Mouse (Mus musculus) left cerebral cortex, postnatal 10 days (tissue): ENCODE results near the gene Lgr4. TPM values are rescaled to one million over a fixed set of nuclear protein-coding genes. Genes with fewer than 3 reads are reported as not detected.
A peak's percentile ranks its signal among the peaks of the same experiment; 100 is the strongest.
"Not testable (repeated sequence)": the region's sequence is repeated elsewhere in the genome, so short reads cannot be mapped to it uniquely, and the experiment has no call there.

ENCODE experiments used
- DNase-seq, 2 experiments: peaks; one replicate each; pipeline ENCODE4 v3.0.0; 2021 to 2022; ENCODE audit warnings: low spot score in 2 of 2, mixed read lengths in 1 of 2; ENCODE audit errors: extremely low spot score in 1 of 2
- intact Hi-C: fragments of 180-260 bp; cut with DNase I; formaldehyde crosslinking; loops from one replicate; pipeline ENCODE4 v1.15.1; 2025
- total RNA-seq, 2 experiments: library from RNA; stranded (reverse); gene quantifications; 2 replicates each; pipeline ENCODE4 v1.2.3; 2021

Lgr4 gene
- 10 to 100 TPM; 19.6 to 21.2 TPM for total RNA-seq

DNA sequence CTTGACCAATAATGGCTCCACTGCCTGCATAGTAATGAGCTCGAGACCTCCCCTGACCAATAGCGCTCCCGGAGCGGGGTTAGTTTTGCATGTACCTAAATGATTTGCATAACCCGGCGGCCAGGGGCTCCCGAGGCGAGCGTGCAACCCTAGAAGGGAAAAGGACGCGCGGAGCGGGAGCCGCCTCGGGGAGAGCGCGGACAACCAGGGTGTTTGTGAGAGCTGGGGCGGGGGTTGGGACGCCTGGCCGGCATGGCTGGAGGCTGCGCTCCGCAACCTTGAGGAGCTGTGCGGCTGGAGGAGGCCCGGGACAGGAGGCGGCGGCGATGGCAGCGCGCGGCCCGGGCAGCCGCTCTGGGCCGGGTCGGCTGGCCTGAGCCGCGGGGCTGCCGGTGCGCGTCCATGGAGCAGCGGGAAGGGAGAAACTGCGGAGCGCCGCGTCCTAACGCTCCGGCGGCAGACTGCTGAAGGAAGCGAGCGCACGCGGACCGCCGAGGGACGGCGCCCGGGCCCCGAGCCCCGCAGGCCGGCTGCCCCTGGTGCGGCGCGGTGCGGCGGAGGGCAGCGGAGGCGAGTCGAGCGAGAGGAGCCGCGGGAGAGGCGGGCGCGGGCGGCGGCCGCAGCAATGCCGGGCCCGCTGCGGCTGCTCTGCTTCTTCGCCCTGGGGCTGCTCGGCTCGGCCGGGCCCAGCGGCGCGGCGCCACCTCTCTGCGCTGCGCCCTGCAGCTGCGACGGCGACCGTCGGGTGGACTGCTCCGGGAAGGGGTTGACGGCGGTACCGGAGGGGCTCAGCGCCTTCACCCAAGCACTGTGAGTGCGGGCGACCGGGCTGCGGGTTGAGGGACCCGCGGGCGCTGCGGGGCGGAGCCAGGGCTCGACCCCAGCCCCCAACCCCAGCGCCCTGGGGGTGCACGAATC, at the start of gene Lgr4:
Gene Lgr4, plus strand, starts transcription at position 152 of the 918 bp plus-strand sequence.
- peak; percentile 94 for DNase-seq
- intact Hi-C loops, result loop anchor here (10.0 kb wide), 1 partner anchor 97 kb away; the partner anchor contains the start of gene Ccdc34

DNA sequence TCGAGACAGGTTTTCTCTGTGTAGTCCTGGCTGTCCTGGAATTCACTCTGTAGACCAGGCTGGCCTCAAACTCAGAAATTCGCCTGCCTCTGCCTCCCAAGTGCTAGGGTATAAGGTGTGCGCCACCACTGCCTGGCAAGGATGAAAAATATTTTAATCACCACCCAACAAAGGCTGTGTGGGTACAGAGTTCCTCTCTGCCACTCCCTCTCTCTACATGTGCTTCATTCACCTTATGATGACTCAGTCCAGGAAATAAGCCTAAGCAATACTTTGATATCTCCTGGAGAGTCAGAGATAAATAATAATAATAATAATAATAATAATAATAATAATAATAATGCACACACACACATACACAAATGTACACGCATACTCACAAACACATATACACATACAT, 38.0 kb upstream of the Lgr4 start:
- not testable (repeated sequence) for DNase-seq

DNA sequence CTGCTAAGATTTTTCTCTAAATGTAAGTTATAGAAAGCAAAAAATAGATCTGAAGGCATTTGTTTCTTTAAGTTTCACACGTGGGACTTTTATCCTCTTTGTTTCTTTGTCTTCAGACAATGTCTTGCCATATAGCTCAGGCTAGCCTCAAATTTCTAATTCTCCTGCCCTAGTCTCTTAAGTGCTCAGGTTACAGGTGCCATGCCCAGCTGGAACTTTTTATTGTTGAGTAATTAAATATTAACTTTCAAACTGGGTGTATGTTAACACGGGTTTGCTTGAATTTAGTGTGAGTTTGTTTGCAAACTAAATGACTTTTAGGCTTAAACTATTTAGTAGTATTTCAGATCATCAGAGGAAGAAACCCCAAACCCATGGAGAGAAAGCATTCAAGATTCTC, 36.3 kb upstream of the Lgr4 start:
- no peak for DNase-seq
- intact Hi-C loops, result no loop called here

More for the DNA sequence above, 38.0 kb upstream of the Lgr4 start:
- intact Hi-C loops, result not testable (repeated sequence)

DNA sequence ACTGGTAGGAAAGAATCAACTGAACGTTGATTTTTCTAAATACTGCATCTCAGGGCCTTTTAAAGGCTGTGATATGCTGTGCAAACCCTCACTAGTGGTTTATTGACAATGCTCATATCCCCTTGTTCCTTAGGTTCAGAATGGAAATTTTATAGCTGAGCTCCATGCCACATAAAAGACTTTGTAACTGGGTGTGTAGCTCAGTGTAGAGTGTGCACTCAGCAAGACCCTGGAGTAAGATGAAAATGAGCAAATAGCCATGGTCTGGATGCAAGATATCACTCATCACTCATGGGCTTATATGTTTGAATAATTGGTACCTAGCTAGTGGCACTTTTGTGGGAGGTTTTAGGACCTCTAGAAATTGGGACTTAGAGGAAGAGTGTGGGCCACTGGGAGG, 35.8 kb upstream of the Lgr4 start:
- no peak for DNase-seq
- intact Hi-C loops, result no loop called here

DNA sequence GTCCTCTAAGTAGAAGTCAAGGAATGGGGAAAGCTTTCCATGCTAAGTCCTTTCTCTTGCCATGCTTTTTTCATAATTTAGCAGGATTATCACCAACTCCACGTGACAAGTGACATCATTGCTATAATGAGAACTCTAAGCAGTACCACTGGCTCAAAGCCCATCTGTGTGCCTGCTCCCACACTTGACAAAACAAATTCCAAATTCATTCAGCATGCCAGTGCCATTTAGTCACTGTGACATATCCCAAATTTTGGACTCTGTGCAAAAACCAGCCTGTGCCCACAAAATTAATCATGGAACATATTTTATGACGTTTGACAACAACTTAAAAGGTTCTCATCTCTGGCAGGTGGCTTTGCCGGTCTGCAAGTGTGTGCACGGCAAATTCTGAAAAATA, 33.3 kb upstream of the Lgr4 start:
- intact Hi-C loops, result no loop called here
- DNase-seq, result no peak

DNA sequence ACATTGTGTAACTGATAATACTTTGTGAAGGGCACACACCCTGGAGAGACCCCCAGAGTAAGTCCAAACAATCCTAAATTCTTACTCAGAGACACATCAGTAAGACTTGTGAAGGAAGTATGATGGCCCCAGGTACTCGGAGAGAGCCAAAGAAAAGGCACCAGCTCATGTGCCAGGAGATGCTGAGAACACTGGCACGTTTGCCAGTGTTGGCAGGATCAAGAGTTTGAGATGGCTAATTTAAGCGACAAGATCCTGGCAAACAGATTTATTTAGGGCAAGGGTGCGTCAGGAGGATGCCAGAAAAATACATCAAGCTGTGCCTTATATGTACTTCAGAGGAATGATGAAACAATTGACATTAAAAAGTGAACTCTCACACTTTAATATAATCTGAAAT, 32.9 kb upstream of the Lgr4 start:
- DNase-seq, result no peak
- intact Hi-C loops, result no loop called here

DNA sequence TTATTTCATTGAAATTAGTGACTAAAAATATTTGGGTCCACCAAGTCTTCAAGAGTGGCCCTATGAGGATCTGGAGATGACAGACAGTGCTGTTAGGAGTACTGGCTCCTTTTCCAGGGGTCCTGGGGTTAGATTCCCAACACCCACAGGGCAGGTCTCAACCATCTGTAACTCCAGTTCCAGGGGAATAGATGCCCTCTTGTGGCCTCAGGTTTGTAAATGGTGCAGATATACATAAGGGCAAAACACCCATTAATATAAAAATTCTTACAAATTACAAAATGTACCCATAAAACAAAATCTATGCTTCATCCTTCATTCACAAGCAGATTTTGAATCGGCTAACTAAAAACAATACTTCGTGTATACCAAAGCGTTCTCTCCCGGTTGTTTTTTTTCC, 27.4 kb upstream of the Lgr4 start:
- DNase-seq, result no peak
- intact Hi-C loops, result no loop called here

DNA sequence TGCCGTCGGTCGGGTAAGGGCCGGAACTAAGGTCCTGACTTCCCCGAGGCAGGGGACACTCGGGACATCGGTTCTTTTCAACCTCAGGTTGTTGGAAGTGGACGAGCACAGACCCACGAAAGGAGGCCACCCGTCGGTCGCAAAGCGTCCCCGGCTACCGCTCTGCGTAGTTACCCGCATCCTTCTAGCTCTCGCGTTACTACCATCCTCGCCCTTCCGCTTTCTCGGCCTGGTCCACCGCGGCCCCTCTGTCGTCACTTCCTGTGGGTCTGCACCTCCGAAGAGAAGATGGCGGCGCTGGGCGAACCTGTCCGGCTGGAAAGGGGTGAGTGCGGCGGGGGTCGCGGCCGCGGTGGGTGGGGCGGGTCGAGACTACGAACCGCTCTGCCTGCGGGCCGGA, 26.9 kb upstream of the Lgr4 start, which contains the start of gene Lin7c:
Gene Lin7c, plus strand, starts transcription at position 257 of the 400 bp plus-strand sequence.
- peak; percentile 94 to 97 for DNase-seq
- intact Hi-C loops, result no loop called here

DNA sequence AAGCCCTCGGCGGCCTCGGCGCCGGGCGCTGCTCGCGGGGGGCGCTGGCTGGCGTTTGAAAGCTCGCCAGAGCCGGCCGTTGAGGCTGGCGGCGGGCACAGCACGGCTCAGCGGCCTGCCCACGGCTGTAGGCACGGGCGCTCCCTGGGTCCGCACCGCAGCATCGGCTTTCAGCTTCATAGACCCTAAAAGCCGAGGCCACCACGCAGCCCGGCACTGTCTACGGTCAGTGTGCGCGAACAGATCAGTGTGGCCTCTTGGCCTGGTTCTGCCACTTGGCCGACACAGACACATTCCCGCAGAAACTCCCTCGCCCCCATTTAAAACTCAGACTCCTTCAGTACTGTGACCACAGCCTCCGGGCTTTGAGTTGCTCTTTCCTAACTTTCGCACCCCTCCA, 26.4 kb upstream of the Lgr4 start:
- intact Hi-C loops, result no loop called here
- no peak for DNase-seq

DNA sequence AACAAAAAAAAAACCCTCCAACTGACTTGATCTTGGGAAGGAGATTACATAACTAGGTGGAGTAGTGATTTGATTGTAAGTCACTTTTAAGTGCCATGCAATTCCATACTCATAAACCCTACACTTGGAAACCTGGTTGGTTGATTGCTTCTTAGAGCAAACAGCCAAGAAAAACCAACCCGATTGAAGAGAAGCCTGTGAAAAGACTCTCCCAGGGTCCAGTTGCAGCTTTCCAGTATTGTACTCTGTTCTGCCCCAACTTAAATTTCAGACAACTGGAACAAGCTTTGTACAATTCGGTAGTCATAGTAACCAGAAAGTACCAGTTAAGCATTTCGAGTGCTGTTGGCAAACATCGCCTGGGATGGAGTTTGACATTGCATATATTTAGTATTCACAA, 26.0 kb upstream of the Lgr4 start:
- no peak for DNase-seq
- intact Hi-C loops, result no loop called here

DNA sequence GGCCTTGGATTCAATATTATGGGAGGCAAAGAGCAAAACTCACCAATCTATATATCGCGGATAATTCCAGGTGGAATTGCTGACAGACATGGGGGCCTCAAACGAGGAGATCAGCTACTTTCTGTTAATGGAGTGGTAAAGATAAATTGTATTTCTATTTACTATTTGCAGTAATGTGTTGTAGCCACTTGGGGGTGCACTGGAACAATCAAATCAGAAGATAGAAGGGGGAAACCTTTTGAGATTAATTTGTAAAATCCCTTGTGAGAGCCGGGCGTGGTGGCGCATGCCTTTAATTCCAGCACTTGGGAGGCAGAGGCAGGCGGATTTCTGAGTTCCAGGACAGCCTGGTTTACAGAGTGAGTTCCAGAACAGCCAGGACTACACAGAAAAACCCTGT, 21.1 kb upstream of the Lgr4 start:
- DNase-seq, result no peak
- intact Hi-C loops, result no loop called here

DNA sequence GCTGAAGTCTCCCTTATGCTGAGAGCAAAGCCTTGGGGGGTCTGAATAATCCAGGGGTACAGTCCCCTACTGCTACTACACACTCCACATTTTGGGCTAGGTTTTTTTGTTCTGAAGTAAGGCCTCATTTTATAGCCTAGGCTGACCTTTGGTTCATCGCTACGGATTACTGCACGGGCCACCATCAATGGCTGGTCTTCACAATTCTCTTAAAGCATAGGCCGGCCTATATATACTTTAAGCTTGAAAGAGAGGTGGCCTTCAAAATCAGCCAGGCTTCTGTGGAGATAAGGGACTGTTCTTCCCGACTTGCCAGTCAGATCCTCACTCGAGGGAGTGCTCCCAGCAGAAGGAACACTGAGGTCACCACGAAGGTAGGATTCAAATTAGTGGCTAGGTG, 14.6 kb upstream of the Lgr4 start:
- intact Hi-C loops, result loop anchor here (5.0 to 10.0 kb wide), 2 partner anchors 462 to 664 kb away; partner anchors contain the start of gene Fibin
- no peak for DNase-seq

DNA sequence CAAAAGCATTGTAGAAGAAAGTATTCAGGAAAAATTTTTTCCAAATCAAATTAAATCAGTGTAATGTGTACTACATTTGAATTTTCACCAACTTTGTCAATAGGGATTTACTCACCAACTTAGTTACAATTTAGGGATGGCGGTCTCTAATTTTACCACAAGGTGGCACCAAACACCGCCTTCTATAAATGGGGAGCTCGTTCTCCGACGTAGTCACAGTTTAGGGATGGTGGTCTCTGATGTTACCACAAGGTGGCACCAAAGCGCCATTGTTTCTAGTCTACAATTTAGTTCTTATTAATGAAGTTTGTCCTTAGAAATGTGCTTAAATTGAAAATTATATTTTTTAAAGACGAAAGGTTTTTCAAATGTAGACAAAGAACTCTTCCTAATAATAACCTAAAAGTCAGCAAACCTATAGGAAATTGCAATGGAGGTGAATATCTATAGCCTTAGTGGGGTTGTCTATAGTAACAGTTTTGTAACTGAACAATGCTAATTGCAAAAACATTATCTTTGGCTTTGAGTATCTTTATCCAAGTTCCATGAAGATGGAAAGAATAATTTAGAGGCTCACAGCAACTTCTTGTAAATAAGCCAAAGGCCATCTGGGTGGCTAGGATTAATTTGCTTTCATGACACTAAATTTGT, 13.2 kb upstream of the Lgr4 start:
- DNase-seq, result peak; percentile 83 to 89
- intact Hi-C loops, result loop anchor here (1.0 to 10.0 kb wide), 3 partner anchors 301 to 663 kb away; partner anchors contain the start of gene Fibin

DNA sequence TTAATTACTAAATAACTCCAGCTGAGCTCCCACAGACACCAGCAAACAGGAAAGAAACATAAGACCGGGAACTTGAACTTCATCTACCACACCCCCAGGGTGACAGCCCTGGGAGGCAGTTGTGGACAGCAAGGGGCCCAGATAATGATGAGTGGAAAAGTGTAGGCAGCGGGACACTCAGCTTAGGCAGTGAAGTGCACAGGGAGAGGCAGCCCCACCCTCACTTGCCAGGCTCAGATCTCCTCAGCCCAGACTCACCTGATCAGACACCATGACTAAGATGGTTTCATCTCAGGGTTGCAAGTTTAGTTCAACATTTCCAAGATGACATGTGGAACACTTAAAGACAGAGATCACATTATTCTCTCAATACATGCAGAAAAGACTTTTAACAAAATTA, 8.3 kb upstream of the Lgr4 start:
- DNase-seq, result no peak
- intact Hi-C loops, result loop anchor here (10.0 kb wide), 1 partner anchor 456 kb away; the partner anchor contains the start of gene Fibin

DNA sequence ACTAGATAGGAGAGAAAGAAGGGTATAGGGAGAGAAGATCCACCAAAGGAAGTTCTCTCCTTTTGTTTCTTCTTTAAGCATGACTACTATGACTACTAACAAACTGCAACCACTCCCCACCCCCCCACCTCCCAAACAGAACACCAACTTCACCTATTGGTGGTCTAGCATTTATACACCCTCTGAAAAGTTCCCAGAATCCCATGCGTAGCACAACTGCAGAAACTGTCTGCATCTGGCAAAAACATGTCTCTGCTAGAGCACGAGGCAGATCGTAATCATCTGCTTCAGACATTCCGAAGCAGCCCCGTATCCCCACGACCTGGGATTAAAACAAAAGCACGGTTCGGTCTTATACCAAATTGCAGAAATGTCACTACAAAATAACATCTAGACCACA, 5.2 kb upstream of the Lgr4 start:
- DNase-seq, result no peak
- intact Hi-C loops, result loop anchor here (10.0 kb wide), 1 partner anchor 103 kb away; the partner anchor contains the start of gene Ccdc34

DNA sequence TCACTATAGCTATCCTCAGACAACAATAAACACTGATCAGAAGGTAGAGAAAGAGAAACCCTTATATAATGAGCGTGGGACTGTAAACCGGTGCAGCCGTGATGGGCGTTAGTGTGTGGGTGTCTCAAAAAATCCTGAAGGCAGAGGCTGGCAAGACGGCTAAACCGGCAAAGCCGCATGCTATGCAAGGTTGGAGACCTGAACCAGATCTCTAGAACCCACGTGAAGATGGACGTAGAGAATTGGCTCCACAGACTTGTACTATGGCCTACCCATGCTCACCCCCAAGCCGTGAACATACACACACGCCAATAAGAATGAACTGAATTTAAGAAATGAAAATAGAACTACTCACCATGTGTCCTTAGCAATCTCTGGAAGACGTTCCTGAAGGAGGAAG, 4.7 kb upstream of the Lgr4 start:
- no peak for DNase-seq
- intact Hi-C loops, result loop anchor here (10.0 kb wide), 1 partner anchor 102 kb away; the partner anchor contains the start of gene Ccdc34

DNA sequence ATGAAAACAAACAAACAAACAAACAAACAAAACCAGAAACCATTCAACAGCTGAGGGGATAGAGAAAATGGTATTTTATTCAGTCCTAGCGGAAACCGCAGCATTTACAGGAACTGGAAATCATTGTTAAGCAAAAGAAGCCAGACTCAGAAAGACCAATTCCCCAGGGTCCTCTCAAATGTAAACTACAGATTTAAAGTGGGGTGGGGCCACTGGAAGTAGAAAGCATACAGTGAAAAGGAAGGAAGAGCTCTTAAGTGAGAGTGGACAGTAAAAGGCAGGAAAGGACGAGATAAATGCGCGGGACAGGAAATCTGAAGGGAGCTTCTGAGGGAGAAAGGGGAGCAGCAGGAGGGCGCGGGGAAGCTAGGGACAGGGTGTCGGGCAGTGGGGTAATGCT, 4.2 kb upstream of the Lgr4 start:
- DNase-seq, result no peak
- intact Hi-C loops, result loop anchor here (10.0 kb wide), 1 partner anchor 102 kb away; the partner anchor contains the start of gene Ccdc34

DNA sequence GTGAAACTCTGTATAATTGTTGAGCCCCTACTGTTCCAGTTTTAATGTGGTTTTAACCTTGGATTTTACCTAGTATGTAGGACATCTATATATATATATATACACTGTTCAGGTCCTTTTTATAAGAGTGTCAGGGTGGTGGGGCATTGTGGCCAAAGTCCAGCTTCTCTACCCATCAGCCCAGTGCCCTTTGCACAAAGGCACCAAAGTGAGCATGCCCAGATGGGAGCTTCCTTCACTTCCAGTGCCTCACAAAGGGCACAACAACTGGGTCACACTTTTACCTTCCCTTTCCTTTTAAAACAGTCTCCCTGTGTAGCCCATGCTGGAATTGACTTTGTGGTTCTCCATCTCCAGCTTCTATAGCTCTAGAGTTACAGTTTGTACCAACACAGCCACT, 2.8 kb upstream of the Lgr4 start:
- no peak for DNase-seq
- intact Hi-C loops, result loop anchor here (10.0 kb wide), 1 partner anchor 100 kb away; the partner anchor contains the start of gene Ccdc34

DNA sequence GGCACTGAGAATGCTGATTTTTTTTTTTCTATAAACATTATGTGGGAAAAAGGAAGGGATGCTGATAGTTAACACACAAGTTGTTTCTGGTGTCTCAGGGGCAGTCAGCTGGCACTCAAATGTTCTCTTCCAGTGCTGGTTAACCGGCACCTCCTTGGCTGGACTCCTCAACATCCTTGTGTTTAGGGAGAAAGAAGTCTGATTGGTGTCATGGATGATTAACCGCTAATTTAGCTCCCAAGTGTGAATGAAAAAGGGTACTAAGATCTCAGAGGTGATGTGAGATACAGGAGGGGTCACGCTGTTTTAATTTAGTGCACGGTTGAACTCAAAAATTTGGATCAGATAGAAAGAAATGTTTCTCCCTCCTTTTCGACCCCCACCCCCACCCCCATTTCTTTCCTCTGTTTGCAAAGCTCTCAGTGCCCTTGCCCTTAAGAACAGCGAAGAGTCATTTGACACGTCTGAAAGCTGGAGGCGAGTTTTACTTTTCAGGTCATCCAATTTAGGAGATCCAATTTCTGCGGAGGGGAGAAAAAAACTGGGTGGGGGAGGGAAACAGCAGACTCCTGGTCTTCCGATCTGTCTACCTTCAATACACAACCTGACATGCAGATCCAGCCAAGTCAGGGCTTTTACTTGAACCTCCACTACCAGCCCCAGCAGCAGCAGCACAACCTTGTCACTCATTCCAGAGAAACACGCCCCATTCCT, 508 bp upstream of the Lgr4 start:
- intact Hi-C loops, result loop anchor here (10.0 kb wide), 1 partner anchor 98 kb away; the partner anchor contains the start of gene Ccdc34
- no peak for DNase-seq
